Mouse (Mus musculus) left cerebral cortex, adult 18-20 months (tissue): ENCODE measurements at regions not wholly inside any gene's neighbourhood (a gene's known extent, or its start where the extent isn't known, plus 50 kb on each side); places are given as distances from the start of the nearest gene placed in this dataset.
"Not testable (repeated sequence)": the region's sequence is repeated elsewhere in the genome, so short reads cannot be mapped to it uniquely, and the experiment has no call there.

Source experiments
- DNase-seq, 2 experiments: peaks; one replicate each; pipeline ENCODE4 v3.0.0; 2021 to 2022; ENCODE audit warnings: low spot score in 2 of 2, mixed read lengths in 1 of 2

DNA sequence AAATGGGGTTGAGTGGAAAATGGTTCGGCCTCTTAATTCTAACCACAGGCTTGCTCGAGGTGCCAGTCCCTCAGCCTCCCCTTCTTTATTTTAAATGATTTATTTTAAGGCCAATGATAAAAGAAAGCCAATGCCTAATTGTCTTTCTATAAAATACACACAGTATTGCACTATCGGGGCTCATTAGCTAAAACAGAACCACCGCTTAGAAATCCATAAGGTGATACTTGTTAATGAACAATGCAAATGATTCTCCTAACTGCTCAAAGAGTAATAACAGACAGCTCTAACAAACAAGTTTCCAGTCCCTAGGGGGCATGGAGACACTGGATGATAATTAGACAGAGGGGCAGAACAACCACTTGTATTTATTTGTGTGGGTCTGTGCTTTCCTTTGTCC lies 58.8 kb downstream of the Emx2 start:
- DNase-seq: no peak

DNA sequence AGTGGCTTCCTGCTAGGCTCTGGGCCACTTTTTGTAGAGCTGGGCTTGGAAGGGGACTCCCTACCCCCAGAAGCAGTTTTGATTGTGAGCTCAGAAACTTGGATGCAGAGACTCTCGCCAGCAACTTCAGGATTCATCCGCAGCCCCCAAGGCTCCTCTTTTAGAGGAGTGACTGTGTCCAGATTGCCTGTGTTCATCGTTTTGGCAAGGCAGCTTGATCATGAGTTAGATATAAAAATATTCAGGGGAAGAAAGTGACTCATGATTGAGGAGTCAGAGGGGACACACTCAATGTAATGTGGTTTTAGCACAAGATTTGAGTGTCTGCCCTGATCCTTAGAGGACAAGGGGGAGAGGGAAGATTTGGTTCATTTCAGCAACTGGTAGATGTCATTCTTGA lies 61.0 kb downstream of the Emx2 start:
- DNase-seq: peak; percentile 7 to 27

DNA sequence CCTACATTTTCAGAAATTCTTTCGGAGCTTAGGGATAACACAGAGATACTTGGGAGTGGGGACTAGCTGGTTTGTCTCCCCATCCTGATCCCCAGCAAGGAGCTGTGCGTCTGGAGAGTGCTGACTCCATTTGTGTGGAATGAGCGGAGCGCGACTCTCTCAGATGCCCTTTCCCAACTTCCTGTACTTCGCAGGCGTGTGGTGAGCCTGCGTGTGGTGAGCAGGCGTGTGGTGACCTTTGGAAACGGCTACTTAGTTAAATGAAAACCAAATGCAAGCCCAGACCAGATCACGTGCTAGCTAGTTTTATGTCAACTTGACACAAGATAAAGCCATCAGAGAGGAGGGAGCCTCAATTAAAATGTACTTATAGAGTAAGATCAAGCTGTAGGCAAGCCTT lies 64.0 kb downstream of the Emx2 start:
- DNase-seq: no peak

DNA sequence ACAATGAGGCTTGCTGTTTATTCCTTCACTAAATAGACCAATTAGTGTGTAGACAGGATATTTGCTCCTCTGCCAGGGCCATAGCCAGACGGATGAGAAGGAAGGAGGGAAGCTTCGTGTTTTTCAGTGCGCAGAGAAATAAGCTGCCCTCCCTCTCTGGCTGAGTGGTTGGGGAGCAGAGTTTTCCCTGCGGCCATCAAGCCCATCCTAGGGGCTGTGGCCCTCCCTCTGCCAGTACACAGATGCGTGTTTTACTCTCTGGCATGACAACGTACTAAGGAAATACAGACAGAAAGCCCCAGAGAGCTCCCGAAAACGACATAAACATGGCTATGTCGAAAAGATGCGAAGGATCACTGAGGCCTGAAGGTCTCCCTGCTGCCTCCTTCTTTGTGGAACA lies 65.2 kb downstream of the Emx2 start:
- no peak for DNase-seq

DNA sequence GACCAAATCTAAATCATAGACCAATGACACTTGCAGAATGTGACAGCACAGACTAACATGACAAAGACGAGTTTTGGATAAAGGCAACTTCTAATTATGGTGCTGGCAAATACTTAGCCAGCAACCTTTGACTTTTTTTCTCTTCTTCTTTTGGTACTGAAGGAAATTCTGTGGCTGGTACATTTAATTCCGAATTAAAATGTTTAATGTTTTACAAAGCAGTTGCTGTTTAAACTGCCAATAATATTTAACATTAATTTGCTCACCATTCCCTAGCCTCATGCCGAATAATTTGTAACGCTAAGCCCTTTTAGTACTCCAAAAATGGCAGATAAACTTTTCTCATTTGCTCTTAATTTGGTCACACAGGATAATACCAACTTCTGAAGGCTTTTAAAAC lies 105.9 kb downstream of the Emx2 start:
- no peak for DNase-seq

DNA sequence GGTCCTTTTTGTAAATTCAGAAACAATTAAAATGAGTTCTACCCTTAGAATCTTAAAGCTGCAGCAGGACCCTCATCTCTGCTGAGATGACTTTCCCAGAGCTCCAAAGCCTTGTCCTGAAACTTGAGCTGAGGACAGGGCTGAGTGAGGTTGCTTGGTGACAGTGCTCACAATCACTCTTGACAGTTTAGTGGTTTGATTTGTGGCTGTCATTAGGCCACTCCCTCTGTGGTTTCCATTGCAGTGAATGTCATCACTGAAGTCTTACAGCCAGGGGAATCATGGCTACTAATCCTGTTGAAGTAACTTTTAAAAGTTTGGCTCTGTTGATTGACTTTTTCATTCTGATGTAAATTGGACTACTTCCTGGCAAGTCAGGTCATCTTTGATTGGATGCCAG lies 110.7 kb downstream of the Emx2 start:
- no peak for DNase-seq

DNA sequence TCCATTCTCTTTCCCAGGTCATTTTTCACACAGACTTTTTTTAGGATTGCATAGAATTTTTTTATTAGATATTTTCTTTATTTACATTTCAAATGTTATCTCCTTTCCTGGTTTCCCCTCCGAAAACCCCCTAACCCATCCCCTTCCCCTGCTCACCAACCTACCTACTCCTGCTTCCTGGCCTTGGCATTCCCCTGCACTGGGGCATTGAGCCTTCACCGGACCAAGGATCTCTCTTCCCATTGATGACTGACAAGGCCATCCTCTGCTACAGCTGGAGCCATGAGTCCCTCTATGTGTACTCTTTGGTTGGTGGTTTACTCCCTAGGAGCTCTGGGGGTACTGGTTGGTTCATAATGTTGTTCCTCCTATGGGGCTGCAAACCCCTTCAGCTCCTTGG lies 111.4 kb downstream of the Emx2 start:
- DNase-seq: not testable (repeated sequence)

DNA sequence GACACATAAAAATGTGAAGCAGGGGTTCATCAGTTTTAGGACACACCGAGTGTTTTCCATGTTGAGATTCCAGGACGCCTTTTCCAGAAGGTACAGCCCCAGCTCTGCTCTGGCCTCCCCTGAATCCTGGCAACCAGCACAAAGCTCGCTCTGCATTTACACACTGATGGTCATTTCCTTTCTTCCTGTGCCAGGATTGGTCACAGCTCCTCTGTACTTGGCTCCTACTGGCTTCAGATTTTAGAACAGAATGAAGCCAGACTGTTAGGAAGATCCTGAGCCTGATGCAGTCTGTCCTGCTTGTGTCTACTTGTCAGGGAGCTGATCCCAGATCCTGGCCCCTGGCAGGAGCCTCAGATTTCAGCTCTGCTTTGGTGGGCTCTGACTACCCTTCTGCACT lies 116.2 kb downstream of the Emx2 start:
- no peak for DNase-seq

DNA sequence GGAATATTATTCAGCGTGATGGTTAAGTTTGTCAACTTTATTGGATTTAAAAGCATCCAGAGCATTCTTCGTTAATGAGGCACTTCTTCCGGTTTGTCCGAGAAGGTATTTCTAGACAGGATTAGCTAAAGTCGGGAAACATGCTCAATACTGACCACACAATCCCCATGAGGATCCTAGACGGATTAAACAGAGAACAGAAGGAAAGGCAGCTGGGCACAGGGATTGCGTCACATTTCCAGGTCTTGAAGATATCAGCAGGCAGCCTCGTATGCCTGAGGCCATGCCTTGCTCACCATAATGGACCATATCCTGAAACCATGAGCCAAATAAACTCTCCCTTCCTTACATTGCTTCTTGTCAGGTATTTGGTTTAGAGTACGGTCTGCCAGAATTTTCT lies 119.7 kb downstream of the Emx2 start:
- DNase-seq: no peak

DNA sequence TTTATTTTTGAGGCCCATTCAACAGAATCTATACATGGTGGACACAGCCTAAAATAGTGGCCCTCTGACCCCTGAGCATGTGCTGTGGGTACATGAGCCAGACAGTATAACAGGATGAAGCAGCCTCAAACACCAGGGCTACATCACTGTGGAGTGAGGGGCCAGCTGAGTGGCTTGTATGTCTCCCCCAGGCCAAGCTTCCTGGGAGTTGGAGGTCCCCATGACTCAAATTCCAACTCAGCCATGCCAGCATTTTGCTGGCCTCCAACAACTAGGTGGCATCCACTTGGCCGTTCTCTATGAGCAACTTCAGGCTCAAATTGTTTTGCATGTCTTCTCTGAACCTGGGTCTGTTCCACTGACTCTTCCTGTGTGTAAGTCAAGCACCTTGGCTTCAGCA lies 121.5 kb downstream of the Emx2 start:
- DNase-seq: no peak

DNA sequence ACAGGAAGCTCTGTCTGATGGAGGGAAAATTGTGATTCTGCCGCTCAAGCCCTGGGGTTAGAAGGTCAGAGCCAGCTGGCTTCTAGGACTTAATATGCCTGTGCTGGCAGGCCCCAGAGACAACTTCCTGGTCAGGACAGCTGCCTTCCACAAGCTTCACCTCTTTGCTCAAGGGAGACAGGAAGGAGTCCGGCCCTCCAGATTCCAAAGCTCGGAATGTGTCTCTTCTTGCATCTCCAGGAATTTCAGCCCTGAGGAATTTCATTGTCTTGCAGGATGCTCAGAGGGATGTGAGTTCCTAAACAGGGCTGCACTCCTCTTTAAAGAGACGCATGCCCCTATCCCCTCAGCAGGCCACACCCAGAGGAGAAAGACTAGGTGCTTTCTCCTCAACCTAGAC lies 127.7 kb downstream of the Emx2 start:
- no peak for DNase-seq

DNA sequence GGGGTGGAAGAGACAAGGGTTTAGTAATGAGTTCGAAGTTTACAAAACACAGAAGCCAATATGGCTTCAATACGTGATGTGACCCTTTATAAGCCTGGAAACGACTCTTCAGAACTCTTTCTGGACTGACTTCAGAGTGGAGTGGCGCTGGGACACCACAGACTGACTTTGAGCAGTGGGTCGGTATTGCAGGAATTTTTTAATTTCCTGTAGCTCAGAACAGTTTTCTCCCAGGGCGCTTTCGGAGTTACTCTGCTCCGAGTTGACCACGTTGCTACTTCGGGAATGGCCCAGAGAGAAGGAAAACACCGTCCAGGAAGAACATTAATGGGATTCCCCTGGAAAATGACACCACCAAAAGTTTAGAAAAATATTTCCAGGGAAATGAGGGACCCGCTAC lies 129.1 kb downstream of the Emx2 start:
- no peak for DNase-seq

DNA sequence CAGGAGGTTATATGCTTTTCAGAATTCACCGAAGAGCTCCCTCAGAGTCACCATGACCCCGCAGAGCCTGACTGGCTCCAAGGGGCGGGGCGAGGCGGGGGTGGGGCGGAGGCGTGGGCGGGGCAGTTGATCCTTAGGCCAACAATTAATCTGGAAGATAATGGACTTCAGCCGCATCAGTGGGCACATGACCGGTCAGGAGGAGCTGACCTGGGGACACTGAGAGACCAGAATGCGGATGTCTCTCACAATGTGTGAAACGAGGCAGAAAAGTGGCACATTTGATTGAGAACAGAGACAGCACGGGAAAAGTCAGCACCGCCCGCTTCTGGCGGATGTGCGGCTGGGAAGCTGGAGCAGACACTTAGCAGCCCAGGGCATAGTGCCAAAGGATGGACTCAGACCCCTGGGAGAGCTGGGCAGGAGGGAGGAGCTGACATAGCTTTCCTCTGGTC lies 129.9 kb downstream of the Emx2 start:
- no peak for DNase-seq

DNA sequence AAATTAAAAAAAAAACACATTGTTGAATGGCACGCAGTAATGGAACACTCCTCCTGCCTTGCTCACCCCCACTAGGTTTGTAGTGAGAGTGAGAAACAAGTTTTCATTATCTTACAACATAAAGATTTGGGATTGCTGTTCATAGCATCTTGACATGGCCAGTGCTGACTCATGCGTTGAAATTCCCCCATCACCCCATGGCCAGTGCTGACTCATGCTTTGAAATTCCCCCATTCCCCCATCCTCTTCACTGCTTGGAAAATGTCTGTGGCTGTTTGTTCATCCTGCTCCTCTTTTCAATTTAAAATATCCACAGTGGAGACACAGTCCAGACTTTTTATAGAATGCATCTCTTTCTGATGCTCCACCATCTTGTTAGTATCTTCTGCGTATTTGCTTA lies 131.8 kb downstream of the Emx2 start:
- DNase-seq: no peak

DNA sequence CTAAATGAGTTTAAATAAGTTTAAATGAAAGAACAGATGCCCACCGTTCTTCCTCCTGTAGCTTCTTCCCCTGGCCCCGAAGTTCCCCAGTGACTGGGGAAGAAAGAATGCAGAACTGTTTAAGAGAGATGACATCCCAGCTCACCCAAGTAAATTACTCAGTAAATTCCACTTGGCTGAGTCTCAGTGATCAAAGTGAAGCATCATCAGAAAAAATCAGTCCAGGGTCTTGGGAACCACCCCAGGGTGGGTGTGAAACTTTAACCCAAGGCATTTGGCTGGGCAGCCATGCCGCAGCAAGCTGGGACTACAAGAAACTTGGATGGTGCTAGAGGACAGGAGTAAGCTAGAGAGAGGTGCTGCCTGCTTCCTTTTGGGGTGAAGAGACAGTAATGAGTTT lies 133.9 kb downstream of the Emx2 start:
- no peak for DNase-seq

DNA sequence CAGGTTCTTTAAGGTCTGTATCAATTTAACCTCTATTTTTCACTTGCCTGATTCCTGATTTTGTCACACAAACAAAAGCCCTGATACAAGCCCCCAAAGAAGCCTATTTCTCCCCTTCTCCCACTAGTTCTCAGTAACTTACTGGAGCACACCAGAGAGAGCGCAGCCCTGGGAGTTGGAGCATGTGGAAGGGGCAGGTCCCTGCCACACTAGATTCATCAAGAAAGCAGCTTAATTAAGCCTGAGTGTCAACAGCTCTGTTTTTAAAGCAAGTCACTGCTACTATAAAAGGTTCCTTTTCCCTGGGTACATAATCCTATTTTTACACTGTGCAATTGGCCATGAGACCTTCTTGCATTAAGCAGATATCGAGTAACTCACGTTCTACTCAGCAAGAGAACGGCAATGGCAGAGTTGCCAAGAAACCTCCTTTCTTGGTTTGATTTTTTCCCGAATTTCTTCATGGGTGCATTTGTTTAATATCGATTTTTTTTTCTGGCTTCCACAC lies 166.2 kb downstream of the Emx2 start:
- no peak for DNase-seq

DNA sequence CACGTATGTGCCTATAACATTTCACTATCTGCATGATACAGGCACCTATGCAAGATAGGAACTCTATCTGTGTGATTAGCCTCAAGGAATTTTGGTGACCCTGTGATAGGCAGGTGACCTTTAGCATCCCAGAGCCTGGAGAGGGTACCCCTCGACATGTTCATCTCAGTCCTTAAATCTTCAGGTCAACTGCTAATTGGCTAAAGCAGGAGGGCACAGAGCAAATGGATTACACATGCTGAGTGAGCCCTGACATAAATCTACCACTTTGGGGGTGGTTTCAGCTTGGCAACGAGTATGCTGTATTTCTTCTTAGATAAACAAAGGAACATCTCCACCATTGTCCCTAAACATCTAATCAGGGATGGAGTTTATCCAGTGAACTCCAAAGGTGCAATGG lies 169.5 kb downstream of the Emx2 start:
- no peak for DNase-seq

DNA sequence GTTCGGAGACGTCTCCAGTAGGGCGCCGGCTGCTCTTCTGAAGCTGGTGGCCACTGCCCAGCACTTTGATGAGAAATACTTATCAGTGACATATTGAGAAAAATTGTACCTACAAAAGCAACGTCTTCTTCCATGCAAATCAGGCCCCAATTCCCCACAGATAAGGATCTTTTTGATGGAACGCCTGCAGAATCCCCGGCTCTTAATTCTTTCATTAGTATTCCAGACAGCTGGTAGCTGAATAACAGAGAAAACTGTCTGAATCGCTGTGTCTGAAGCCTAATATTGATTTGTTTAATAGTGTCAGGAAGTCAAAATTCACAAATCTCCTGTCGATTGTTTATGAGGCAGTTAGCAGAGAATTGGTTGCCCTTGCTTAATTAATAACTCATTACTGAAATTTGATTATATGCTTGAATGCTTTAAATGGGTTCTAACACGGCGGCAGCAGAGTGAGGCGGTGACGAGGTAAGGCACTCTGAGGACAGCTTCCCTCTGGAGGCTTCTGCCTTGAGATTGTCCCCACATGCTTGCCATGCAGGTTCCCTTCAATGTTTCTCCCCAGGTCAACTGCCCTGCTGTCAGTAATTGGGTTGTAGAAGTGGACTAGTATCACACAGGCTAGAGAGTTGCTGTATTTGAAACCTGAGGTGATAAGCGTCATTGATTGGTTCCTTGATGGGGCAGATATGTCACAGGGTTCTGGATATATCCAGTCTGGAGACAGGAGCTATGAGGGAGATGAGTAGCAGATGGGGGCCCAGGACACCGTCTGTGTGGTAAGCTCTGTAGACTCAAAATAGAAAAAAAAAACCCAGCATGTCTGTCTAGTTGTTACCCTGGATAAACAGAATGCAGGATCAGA lies 170.4 kb downstream of the Emx2 start:
- DNase-seq: no peak

DNA sequence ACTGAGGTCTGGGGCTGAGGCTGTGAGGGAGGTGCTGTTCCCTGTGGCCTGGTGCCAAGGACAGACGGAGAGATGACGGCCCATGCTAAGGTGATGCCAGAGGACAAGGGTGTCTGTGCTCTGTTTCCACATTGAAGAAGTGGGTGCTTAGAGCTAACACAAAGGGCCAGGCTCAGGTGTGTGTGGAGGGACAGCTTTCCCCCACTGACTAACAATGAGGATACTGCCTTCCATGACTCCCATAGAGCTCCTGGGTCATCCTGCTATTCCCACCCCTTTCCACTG lies 170.9 kb downstream of the Emx2 start:
- DNase-seq: no peak

DNA sequence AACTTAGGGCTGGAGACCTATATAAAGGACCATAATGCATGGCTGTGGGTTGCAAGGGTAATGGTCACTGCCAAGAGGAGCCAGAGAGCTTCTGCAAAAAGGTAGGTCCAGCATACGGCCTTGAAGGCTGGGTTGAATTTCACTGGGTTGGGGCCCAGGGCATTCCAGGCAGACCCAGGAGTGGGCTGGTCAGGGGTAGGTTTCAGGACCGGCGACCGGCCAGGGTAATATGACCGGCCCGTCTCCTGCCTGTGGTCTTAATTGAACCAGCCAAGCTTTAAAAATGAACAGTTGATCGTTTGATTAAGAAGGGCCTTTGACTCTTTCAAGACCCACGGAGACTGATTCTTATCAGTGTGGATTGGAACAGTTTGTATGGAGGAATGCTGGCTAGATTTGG lies 171.9 kb downstream of the Emx2 start:
- no peak for DNase-seq

DNA sequence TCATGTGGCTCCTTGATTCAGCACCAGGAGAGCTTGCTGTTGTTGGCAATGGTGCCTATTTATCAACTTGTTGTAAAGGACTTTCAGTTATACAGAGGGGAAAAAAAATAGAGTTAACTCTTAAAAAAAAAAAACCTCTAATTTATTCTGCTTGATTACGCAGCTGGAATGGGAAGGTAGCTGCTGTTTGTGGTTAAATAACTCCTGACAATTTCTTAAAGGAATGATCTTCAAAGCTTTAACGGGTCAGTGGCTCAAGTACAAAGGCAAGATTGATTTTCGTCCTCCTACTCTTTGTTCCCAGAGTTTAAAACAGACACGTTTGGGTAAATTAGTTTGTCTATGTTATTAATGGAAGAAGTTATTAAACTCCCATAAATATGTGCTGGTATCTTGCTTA lies 172.5 kb downstream of the Emx2 start:
- no peak for DNase-seq

DNA sequence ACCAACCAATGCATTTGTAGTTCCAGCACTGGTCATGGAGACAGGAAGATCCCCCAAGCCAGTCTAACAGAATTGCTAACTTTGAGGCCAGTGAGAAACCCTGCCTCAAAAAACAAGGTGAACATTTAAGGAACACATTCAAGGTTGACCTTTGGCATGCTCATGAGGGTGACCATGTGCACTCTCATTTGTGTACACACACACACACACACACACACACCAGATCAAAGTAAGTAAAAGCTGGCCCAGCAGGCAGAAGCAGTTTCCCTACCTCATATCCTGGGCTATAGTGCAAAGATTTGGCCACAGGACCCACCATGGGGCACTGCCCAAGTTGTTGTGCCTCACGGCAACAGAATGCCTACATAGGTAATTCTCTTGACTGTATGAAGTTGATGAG lies 173.4 kb downstream of the Emx2 start:
- no peak for DNase-seq

DNA sequence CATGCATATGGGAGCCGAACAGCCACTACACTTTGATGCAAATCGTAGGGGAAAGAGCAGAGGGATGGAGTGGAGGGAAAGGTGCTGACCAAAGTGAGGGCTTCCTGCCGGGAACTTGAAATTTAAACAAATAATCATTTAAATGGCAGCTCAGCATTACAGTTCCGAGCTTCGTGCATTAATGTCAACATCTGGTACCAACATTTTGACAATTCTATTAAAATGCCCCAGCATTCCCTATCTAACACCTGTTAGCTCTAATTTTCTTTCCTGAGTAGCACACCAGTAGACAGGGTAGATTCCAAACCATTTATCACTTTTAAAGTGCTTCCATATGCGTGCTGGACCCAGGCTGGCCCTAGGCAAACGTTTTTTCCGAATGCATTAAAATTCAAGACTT lies 178.1 kb downstream of the Emx2 start:
- DNase-seq: no peak

DNA sequence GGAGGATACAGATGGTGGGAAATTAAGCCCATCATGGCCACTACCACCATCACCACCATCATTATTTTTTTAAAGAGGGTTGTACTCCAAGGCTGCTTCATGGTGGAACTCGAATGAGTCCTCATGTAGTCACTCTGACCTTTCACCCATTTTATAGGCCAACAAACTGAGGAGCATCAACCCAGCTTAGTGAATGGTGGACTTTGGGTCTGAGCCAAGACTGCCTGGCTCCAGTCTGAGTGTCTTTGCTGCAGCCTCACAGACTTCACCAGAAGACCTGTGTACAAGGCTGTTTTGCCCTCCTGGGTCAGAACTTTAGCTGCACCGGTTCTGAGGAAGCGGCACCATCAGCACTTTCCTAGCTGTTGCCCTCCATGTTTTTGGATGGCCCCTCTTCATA lies 184.4 kb downstream of the Emx2 start:
- no peak for DNase-seq
